Mouse (Mus musculus) ES-E14 (cell line): ENCODE data around the gene Fsd2. TPM values are rescaled to one million over a fixed set of nuclear protein-coding genes. Genes with fewer than 3 reads are reported as not detected.

ENCODE experiments used
- DNase-seq: peaks from one replicate; pipeline ENCODE4 v3.0.0-alpha.2; 2013; ENCODE audit warnings: low read depth, low spot score
- H3K27ac ChIP-seq: 2 replicates; pipeline ENCODE4 v1.5.1; 2012; ENCODE audit warnings: low read depth, mild to moderate bottlenecking, low read length, moderate library complexity, mixed read lengths; ENCODE audit not compliant: poor library complexity, insufficient read depth, severe bottlenecking
- H3K36me3 ChIP-seq: 2 replicates; pipeline ENCODE4 v1.6.1; 2012; ENCODE audit warnings: mild to moderate bottlenecking, low read length, moderate library complexity, mixed read lengths; ENCODE audit not compliant: control insufficient read depth, poor library complexity, insufficient read depth, severe bottlenecking
- H3K4me1 ChIP-seq, 2 experiments: fragments of 150-350 bp in 1 of 2; sonication (generic) in 1 of 2; 2 replicates each; pipeline ENCODE4 v1.6.1; 2012; ENCODE audit warnings: low read length in 2 of 2, mild to moderate bottlenecking in 1 of 2, mixed read lengths in 1 of 2; ENCODE audit not compliant: control insufficient read depth in 2 of 2, insufficient read depth in 2 of 2, poor library complexity in 1 of 2
- H3K4me3 ChIP-seq, 2 experiments: fragments of 150-350 bp in 1 of 2; sonication (generic) in 1 of 2; 2 replicates each; pipeline ENCODE4 v1.5.1; 2012; ENCODE audit warnings: low read length in 2 of 2, low read depth in 1 of 2, mild to moderate bottlenecking in 1 of 2, mixed read lengths in 1 of 2; ENCODE audit not compliant: insufficient read depth in 1 of 2, poor library complexity in 1 of 2, severe bottlenecking in 1 of 2
- H3K9ac ChIP-seq: 2 replicates; pipeline ENCODE4 v1.6.1; 2012; ENCODE audit warnings: low read depth, mild to moderate bottlenecking, low read length, mixed read lengths; ENCODE audit not compliant: poor library complexity, insufficient read depth, severe bottlenecking
- H3K9me3 ChIP-seq: fragments of 150-350 bp; sonication (generic); 2 replicates; pipeline ENCODE4 v1.6.1; 2012; ENCODE audit warnings: low read depth, mild to moderate bottlenecking, low read length; ENCODE audit not compliant: control insufficient read depth, insufficient read depth
- CHD2 ChIP-seq: IDR thresholded peaks from 2 replicates; pipeline ENCODE4 v1.6.1; 2014; ENCODE audit warnings: mild to moderate bottlenecking, low read depth, low read length, inconsistent platforms
- HCFC1 ChIP-seq: IDR thresholded peaks from 2 replicates; pipeline ENCODE4 v1.6.1; 2012; ENCODE audit warnings: low read length, inconsistent platforms, borderline replicate concordance; ENCODE audit not compliant: insufficient read depth
- MAFK ChIP-seq: IDR thresholded peaks from 2 replicates; pipeline ENCODE4 v1.6.1; 2014; ENCODE audit warnings: mild to moderate bottlenecking, low read depth, low read length, inconsistent platforms; ENCODE audit not compliant: insufficient read depth
- ZC3H11A ChIP-seq: IDR thresholded peaks from 2 replicates; pipeline ENCODE4 v1.6.1; 2012; ENCODE audit warnings: low read depth, mild to moderate bottlenecking, inconsistent platforms, low read length, borderline replicate concordance
- ZNF384 ChIP-seq: IDR thresholded peaks from 2 replicates; pipeline ENCODE4 v1.6.1; 2012; ENCODE audit warnings: low read depth, low read length, inconsistent platforms
- in situ Hi-C, 2 experiments: fragments of 600-800 bp; cut with MboI; formaldehyde crosslinking; loops; one replicate each; pipeline ENCODE4 v1.15.1; 2025; ENCODE audit warnings: low sequenced_read_pairs in 2 of 2, inconsistent platforms in 1 of 2; ENCODE audit not compliant: unreplicated experiment in 2 of 2
- total RNA-seq: library from RNA; depleted of rRNA; stranded (reverse); fragments of 300-350 nt; gene quantifications from 2 replicates; pipeline ENCODE4 v1.2.3, GENCODE M21; 2012

Fsd2 gene
- total RNA-seq, 1 experiment: 0.09 TPM

DNA sequence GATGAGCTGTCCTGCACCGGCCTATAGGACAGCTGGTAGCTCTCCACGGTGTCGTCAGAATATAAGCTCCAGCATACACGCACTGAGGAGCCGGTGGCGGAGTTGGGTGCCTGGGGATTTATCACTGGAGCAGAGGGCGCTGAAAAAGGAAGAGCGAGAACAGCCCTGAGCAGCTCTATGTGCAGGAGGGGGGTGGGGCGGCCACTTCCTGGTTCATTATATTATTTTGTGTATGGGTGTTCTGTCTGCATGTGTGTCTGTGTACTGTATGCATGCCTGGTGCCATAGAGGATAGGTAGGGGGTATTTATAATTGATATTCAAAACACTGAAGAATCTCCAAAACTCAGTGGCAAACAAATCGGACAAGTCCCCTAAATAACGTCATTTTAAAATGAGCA lies 17.9 kb downstream of the Fsd2 start:
- DNase-seq: no peak
- H3K36me3 ChIP-seq: no peaks in the 10 kb centered on the region
- TF ChIP-seq MAFK: no peak
- no peak for TF ChIP-seq ZNF384
- no peak for TF ChIP-seq HCFC1
- TF ChIP-seq CHD2: no peak
- TF ChIP-seq ZC3H11A: no peak
- H3K9ac ChIP-seq: no peak overlapping the region
- H3K4me1 ChIP-seq: peaks cover 0 to 6% of the 10 kb centered on the region in 2 experiments; a peak in 1 of 4 replicates
- no peak overlapping the region for H3K27ac ChIP-seq
- no peak overlapping the region for H3K4me3 ChIP-seq
- in situ Hi-C loops: no loop called here
- no peaks in the 10 kb centered on the region for H3K9me3 ChIP-seq

- Histone ChIP-seq H3K36me3 (no peaks in the 10 kb centered on the region), H3K9ac (no peak overlapping the region), H3K27ac (no peak overlapping the region), H3K9me3 (no peaks in the 10 kb centered on the region), H3K4me3 (no peak overlapping the region), H3K4me1 (peaks cover 0 to 3% of the 10 kb centered on the region in 2 experiments; a peak in 1 of 4 replicates)
- TF ChIP-seq ZC3H11A: no peak
- no peak for TF ChIP-seq CHD2
- TF ChIP-seq ZNF384: no peak
- no peak for TF ChIP-seq HCFC1
- TF ChIP-seq MAFK: no peak
- DNase-seq: no peak
- in situ Hi-C loops: no loop called here
These were observed 23.8 kb downstream of the Fsd2 start for GRCm38 (mm10) chr7:81542934-81543333.

DNA sequence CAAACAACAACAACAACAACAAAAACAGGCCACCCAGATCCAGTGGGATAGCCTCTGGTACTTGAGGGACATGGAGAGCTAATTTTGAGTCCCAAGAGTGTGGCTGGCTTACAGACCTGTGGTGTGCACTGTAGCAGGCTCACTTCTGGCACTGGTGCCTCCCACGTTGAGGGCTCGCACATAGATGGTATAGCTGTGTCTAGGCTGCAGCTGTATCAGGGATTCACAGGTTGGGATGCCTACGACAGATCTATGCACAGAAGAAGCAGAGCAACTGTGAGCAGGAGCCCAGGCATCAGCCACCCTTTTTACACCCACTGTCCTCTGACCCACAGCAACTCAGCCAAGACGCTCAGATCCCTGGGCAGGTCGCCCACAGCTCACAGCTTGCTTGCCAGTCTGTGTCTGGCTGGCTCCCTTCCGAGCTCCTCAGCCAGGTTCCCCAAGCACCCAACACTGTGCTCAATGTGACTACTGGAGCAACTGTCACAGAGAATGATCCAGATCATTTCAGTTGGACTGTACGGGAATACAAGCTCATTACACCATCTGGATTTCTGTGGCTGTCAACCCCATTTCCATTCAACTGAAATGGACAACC lies 24.7 kb downstream of the Fsd2 start:
- H3K27ac ChIP-seq: no peak overlapping the region
- H3K36me3 ChIP-seq: no peaks in the 10 kb centered on the region
- H3K9ac ChIP-seq: no peak overlapping the region
- H3K4me3 ChIP-seq: no peak overlapping the region
- no peak for DNase-seq
- no peaks in the 10 kb centered on the region for H3K9me3 ChIP-seq
- in situ Hi-C loops: no loop called here
- peaks cover 0 to 3% of the 10 kb centered on the region in 2 experiments; a peak in 1 of 4 replicates for H3K4me1 ChIP-seq
- TF ChIP-seq CHD2 (no peak), ZNF384 (no peak), HCFC1 (no peak), ZC3H11A (no peak), MAFK (no peak)

- H3K4me1 ChIP-seq: peaks cover 0 to 3% of the 10 kb centered on the region in 2 experiments; a peak in 1 of 4 replicates
- no peak overlapping the region for H3K9ac ChIP-seq
- DNase-seq: no peak
- no peak overlapping the region for H3K4me3 ChIP-seq
- H3K36me3 ChIP-seq: no peaks in the 10 kb centered on the region
- H3K9me3 ChIP-seq: no peaks in the 10 kb centered on the region
- in situ Hi-C loops: no loop called here
- TF ChIP-seq ZC3H11A (no peak), ZNF384 (no peak), HCFC1 (no peak), MAFK (no peak), CHD2 (no peak)
- no peak overlapping the region for H3K27ac ChIP-seq
These were observed 25.7 kb downstream of the Fsd2 start for GRCm38 (mm10) chr7:81540999-81541398.

DNA sequence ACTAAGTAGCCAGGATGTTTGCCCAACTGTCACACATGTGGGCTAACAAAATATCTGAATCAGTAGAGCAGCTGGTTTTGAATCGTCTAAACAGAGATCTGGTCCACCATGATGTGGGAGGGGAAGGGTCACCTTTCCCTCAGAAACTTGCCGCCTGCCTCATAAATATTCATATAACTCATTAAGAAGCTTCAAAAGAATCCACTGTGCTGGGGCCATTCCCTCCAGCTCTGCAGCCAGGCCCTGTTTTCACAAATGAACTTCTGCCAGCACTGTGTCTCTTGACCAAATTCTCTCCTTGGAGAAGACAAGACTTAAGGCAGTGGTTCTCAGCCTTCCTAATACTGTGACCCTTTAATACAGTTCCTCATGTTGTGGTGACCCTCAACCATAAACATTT lies 27.2 kb downstream of the Fsd2 start:
- no peaks in the 10 kb centered on the region for H3K9me3 ChIP-seq
- no peaks in the 10 kb centered on the region; the same call in 1 of the 2 replicates for H3K36me3 ChIP-seq
- no peak overlapping the region for H3K4me3 ChIP-seq
- peaks cover 0 to 3% of the 10 kb centered on the region in 2 experiments; a peak in 1 of 4 replicates for H3K4me1 ChIP-seq
- no peak overlapping the region for H3K9ac ChIP-seq
- TF ChIP-seq HCFC1 (no peak), CHD2 (no peak), ZNF384 (no peak), ZC3H11A (no peak), MAFK (no peak)
- in situ Hi-C loops: no loop called here
- DNase-seq: no peak
- no peak overlapping the region for H3K27ac ChIP-seq
